Mouse (Mus musculus) forebrain, embryonic 16.5 days (tissue): ENCODE results near the gene Ryr2. TPM values are rescaled to one million over a fixed set of nuclear protein-coding genes. Genes with fewer than 3 reads are reported as not detected.

ENCODE experiments used
- ATAC-seq: fragments of 200-750 bp; cut with Nextera tagmentation; 2 replicates; pipeline ENCODE4 v1.8.0; 2017; ENCODE audit warnings: mild to moderate bottlenecking, moderate library complexity
- H3K27ac ChIP-seq: fragments of 300-500 bp; sonication (generic); 2 replicates; pipeline ENCODE4 v1.5.1; 2014; ENCODE audit warnings: low read length, control low read depth
- H3K27me3 ChIP-seq: fragments of 300-500 bp; sonication (generic); replicated peaks from 2 replicates; pipeline ENCODE4 v1.6.1; 2014; ENCODE audit warnings: low read length; ENCODE audit not compliant: control insufficient read depth, insufficient read depth
- H3K36me3 ChIP-seq: fragments of 300-500 bp; sonication (generic); 2 replicates; pipeline ENCODE4 v1.6.1; 2014; ENCODE audit not compliant: control insufficient read depth, insufficient read depth
- H3K4me1 ChIP-seq: fragments of 300-500 bp; sonication (generic); replicated peaks from 2 replicates; pipeline ENCODE4 v1.6.1; 2014; ENCODE audit warnings: low read length; ENCODE audit not compliant: control insufficient read depth, insufficient read depth
- H3K4me2 ChIP-seq: fragments of 300-500 bp; sonication (generic); 2 replicates; pipeline ENCODE4 v1.6.1; 2014; ENCODE audit warnings: mild to moderate bottlenecking, low read length, control low read depth
- H3K4me3 ChIP-seq: fragments of 300-500 bp; sonication (generic); replicated peaks from 2 replicates; pipeline ENCODE4 v1.5.1; 2014; ENCODE audit warnings: mild to moderate bottlenecking, low read length, control low read depth
- H3K9ac ChIP-seq: fragments of 300-500 bp; sonication (generic); replicated peaks from 2 replicates; pipeline ENCODE4 v1.6.1; 2014; ENCODE audit warnings: low read depth, low read length, control low read depth
- H3K9me3 ChIP-seq: fragments of 300-500 bp; sonication (generic); 2 replicates; pipeline ENCODE4 v1.6.1; 2016; ENCODE audit warnings: low read length; ENCODE audit not compliant: control insufficient read depth
- WGBS: fragments of 180-500 bp; shearing (Covaris S2); extraction: QIAGEN DNeasy Blood & Tissue Kit; methylation state at CpG from one replicate; pipeline ENCODE4 v1.1.7; 2014; 5-methylcytosine and 5-hydroxymethylcytosine counted together
- polyA plus RNA-seq: library from polyadenylated mRNA; unstranded; fragments of >200 nt; fragmentation: Nextera tagmentation; extraction: Ambion mirVana; gene quantifications from 2 replicates; pipeline ENCODE4 v1.2.1, GENCODE M21; 2015

Ryr2 gene
- polyA plus RNA-seq, 1 experiment from 2014 or later: 2.2 TPM

DNA sequence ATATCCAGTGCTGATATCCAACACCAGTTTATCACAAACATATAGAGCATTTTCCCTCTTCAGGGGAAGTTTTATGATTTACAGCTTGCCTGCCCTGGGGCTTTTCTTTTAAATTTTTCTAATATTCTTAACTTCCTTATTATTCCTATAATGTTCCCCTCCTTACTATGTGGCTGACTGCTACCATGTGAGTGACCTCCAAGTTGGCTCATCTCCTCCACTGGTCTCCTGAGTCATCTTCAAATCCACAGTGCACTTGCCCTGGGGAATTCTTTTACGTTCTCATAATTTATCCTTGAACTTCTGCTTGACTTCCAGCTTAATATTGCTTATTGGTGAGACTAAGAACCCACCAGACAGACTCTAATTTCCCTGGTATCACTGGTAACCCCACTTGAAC, 211.1 kb downstream of the Ryr2 start:
- 89% methylated on average over 1 of the region's 1 CpGs for WGBS
- ATAC-seq: no peak

GRCm38 (mm10) chr13:11891739-11892138, 215.0 kb downstream of the Ryr2 start:
- no peak overlapping the region for H3K9ac ChIP-seq
- no peaks in the 10 kb centered on the region for H3K27me3 ChIP-seq
- no peak overlapping the region for H3K4me2 ChIP-seq
- no peaks in the 10 kb centered on the region for H3K4me1 ChIP-seq
- H3K27ac ChIP-seq: no peak overlapping the region
- no peak overlapping the region for H3K4me3 ChIP-seq
- WGBS: 90% methylated on average over 3 of the region's 3 CpGs
- no peaks in the 10 kb centered on the region for H3K36me3 ChIP-seq
- ATAC-seq: no peak
- H3K9me3 ChIP-seq: no peaks in the 10 kb centered on the region

More for the DNA sequence above, 211.1 kb downstream of the Ryr2 start:
- no peaks in the 10 kb centered on the region for H3K4me1 ChIP-seq
- no peaks in the 10 kb centered on the region for H3K9me3 ChIP-seq
- no peak overlapping the region for H3K9ac ChIP-seq
- H3K4me3 ChIP-seq: no peak overlapping the region
- H3K27me3 ChIP-seq: no peaks in the 10 kb centered on the region
- H3K36me3 ChIP-seq: no peaks in the 10 kb centered on the region
- H3K27ac ChIP-seq: no peak overlapping the region
- no peak overlapping the region for H3K4me2 ChIP-seq

GRCm38 (mm10) chr13:11891115-11891514, 215.6 kb downstream of the Ryr2 start:
- Histone ChIP-seq H3K4me2 (no peak overlapping the region), H3K9me3 (no peaks in the 10 kb centered on the region), H3K9ac (no peak overlapping the region), H3K4me1 (no peaks in the 10 kb centered on the region), H3K27ac (no peak overlapping the region), H3K36me3 (no peaks in the 10 kb centered on the region), H3K27me3 (no peaks in the 10 kb centered on the region), H3K4me3 (no peak overlapping the region)
- ATAC-seq: no peak
- 82% methylated on average over 3 of the region's 3 CpGs for WGBS

- WGBS: 93% methylated on average over 3 of the region's 3 CpGs
- H3K9me3 ChIP-seq: no peaks in the 10 kb centered on the region
Measured at GRCm38 (mm10) chr13:11884175-11884574, 222.6 kb downstream of the Ryr2 start.

DNA sequence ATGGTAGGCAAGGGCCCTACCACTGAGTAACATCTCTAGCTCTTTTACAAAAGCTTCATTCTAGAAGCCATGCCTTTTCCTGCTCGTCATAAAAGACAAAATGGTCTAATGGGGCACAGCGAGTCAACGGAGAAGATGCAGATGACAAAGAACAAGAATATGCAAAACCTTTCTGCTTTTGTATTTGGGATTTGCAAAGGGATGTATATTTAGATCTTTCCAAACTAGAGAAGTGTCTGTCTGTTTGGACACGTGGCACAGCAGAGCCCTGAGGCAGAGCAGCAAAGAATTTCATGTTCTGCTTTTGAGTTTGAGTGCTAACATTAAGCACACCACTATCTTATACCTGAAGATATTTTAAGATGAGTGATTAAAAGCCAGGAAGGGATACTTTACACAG, 224.4 kb downstream of the Ryr2 start:
- Histone ChIP-seq H3K4me3 (no peak overlapping the region), H3K9ac (no peak overlapping the region), H3K4me1 (no peaks in the 10 kb centered on the region), H3K4me2 (no peak overlapping the region), H3K27me3 (no peaks in the 10 kb centered on the region), H3K36me3 (no peaks in the 10 kb centered on the region), H3K27ac (no peak overlapping the region), H3K9me3 (no peaks in the 10 kb centered on the region)
- ATAC-seq: no peak
- WGBS: 93% methylated on average over 4 of the region's 4 CpGs

More at GRCm38 (mm10) chr13:11884175-11884574, 222.6 kb downstream of the Ryr2 start:
- H3K36me3 ChIP-seq: no peaks in the 10 kb centered on the region
- ATAC-seq: no peak
- no peaks in the 10 kb centered on the region for H3K27me3 ChIP-seq
- H3K27ac ChIP-seq: no peak overlapping the region
- no peak overlapping the region for H3K4me3 ChIP-seq
- no peaks in the 10 kb centered on the region for H3K4me1 ChIP-seq
- no peak overlapping the region for H3K4me2 ChIP-seq
- H3K9ac ChIP-seq: no peak overlapping the region

- H3K9me3 ChIP-seq: no peaks in the 10 kb centered on the region
- 65% methylated on average over 10 of the region's 10 CpGs for WGBS
- no peak overlapping the region for H3K27ac ChIP-seq
- no peak overlapping the region for H3K4me2 ChIP-seq
- H3K4me1 ChIP-seq: no peaks in the 10 kb centered on the region
- no peak overlapping the region for H3K9ac ChIP-seq
- H3K36me3 ChIP-seq: no peaks in the 10 kb centered on the region
- no peak overlapping the region for H3K4me3 ChIP-seq
- ATAC-seq: no peak
- H3K27me3 ChIP-seq: no peaks in the 10 kb centered on the region
Measured at GRCm38 (mm10) chr13:11880503-11881227, 226.1 kb downstream of the Ryr2 start.

GRCm38 (mm10) chr13:11879037-11879436, 227.7 kb downstream of the Ryr2 start:
- Histone ChIP-seq H3K4me2 (no peak overlapping the region), H3K9ac (no peak overlapping the region), H3K36me3 (no peaks in the 10 kb centered on the region), H3K9me3 (no peaks in the 10 kb centered on the region), H3K4me3 (no peak overlapping the region), H3K4me1 (no peaks in the 10 kb centered on the region), H3K27me3 (no peaks in the 10 kb centered on the region), H3K27ac (no peak overlapping the region)
- ATAC-seq: no peak
- 53% methylated on average over 3 of the region's 3 CpGs for WGBS

GRCm38 (mm10) chr13:11874852-11875251, 231.9 kb downstream of the Ryr2 start:
- no peak for ATAC-seq
- Histone ChIP-seq H3K27ac (no peak overlapping the region), H3K4me2 (no peak overlapping the region), H3K9ac (no peak overlapping the region), H3K27me3 (no peaks in the 10 kb centered on the region), H3K9me3 (no peaks in the 10 kb centered on the region), H3K36me3 (no peaks in the 10 kb centered on the region), H3K4me1 (no peaks in the 10 kb centered on the region), H3K4me3 (no peak overlapping the region)
- WGBS: 10% methylated on average over 1 of the region's 1 CpGs

GRCm38 (mm10) chr13:11869971-11870370, 236.8 kb downstream of the Ryr2 start:
- H3K4me3 ChIP-seq: no peak overlapping the region

GRCm38 (mm10) chr13:11869486-11869885, 237.3 kb downstream of the Ryr2 start:
- Histone ChIP-seq H3K4me2 (no peak overlapping the region), H3K9ac (no peak overlapping the region), H3K27ac (no peak overlapping the region), H3K9me3 (no peaks in the 10 kb centered on the region), H3K4me3 (no peak overlapping the region), H3K27me3 (no peaks in the 10 kb centered on the region), H3K4me1 (no peaks in the 10 kb centered on the region), H3K36me3 (no peaks in the 10 kb centered on the region)
- ATAC-seq: no peak
- WGBS: 88% methylated on average over 2 of the region's 2 CpGs

More at GRCm38 (mm10) chr13:11869971-11870370, 236.8 kb downstream of the Ryr2 start:
- Histone ChIP-seq H3K27ac (no peak overlapping the region), H3K4me1 (no peaks in the 10 kb centered on the region), H3K9ac (no peak overlapping the region), H3K27me3 (no peaks in the 10 kb centered on the region), H3K4me2 (no peak overlapping the region), H3K9me3 (no peaks in the 10 kb centered on the region), H3K36me3 (no peaks in the 10 kb centered on the region)
- no peak for ATAC-seq
- 80% methylated on average over 1 of the region's 1 CpGs for WGBS
